Mouse (Mus musculus): ENCODE results near the gene Lrrc55. TPM values are rescaled to one million over a fixed set of nuclear protein-coding genes. Genes with fewer than 3 reads are reported as not detected.

The Lrrc55 gene
- polyA plus RNA-seq, 1 experiment from 2014 or later = 1.1 TPM

DNA sequence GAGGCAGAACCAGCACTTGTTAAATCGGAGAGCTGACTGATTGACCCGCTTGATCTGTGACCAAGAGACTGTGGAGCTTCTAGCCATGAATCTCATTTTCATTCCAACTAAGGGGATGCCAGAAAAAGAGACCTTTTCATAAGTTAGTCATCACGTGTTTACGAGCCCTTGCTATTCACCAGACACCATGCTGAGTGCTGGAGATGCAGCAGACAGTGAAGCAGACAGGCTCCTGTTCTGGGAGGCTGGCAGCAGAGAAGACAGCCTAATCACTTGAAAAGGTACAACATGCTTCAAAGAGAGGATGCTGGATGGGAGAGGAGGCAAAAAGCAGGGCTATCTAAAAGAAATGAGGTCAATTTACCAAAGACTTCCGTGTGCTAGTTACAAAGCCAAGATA lies 12.3 kb upstream of the Lrrc55 start:
- no peak overlapping the region for H3K27ac ChIP-seq
- H3K36me3 ChIP-seq = no peaks in the 10 kb centered on the region
- no peaks in the 10 kb centered on the region for H3K27me3 ChIP-seq
- no peak overlapping the region for H3K9ac ChIP-seq
- no peaks in the 10 kb centered on the region for H3K4me1 ChIP-seq
- H3K4me2 ChIP-seq (replicated peaks) = no peak overlapping the region
- no peaks in the 10 kb centered on the region for H3K9me3 ChIP-seq
- no peak for ATAC-seq (ENCODE audit: insufficient number of reproducible peaks, insufficient read depth, low FRiP score, low TSS enrichment)
- H3K4me3 ChIP-seq = no peak overlapping the region
- WGBS = 66% methylated on average over 5 of the region's 5 CpGs

DNA sequence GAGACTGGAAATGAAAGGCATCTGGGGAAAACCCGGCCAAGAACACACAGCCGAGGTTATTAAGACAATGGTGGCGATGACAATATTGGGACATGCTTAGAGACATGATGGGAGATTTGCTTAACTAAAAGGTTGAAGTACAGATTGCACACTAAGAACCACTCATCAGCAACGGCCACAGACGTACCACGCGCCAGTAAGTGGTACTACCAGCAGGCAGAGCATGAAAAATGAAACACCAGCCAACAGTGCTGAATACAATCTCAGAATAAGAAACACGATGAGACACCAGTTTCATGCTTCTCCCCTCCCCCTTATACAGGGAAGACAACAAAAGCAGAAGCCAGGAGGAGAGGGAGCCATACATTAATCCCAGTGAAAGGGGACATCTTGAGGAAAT lies 8.2 kb upstream of the Lrrc55 start:
- H3K4me3 ChIP-seq = no peak overlapping the region
- no peaks in the 10 kb centered on the region for H3K9me3 ChIP-seq
- no peak overlapping the region for H3K27ac ChIP-seq
- no peak overlapping the region for H3K9ac ChIP-seq
- no peaks in the 10 kb centered on the region for H3K27me3 ChIP-seq
- H3K4me1 ChIP-seq = no peaks in the 10 kb centered on the region
- no peak for ATAC-seq (ENCODE audit: insufficient number of reproducible peaks, insufficient read depth, low FRiP score, low TSS enrichment)
- H3K36me3 ChIP-seq = no peaks in the 10 kb centered on the region
- H3K4me2 ChIP-seq (replicated peaks) = no peak overlapping the region
- 90% methylated on average over 8 of the region's 8 CpGs for WGBS

DNA sequence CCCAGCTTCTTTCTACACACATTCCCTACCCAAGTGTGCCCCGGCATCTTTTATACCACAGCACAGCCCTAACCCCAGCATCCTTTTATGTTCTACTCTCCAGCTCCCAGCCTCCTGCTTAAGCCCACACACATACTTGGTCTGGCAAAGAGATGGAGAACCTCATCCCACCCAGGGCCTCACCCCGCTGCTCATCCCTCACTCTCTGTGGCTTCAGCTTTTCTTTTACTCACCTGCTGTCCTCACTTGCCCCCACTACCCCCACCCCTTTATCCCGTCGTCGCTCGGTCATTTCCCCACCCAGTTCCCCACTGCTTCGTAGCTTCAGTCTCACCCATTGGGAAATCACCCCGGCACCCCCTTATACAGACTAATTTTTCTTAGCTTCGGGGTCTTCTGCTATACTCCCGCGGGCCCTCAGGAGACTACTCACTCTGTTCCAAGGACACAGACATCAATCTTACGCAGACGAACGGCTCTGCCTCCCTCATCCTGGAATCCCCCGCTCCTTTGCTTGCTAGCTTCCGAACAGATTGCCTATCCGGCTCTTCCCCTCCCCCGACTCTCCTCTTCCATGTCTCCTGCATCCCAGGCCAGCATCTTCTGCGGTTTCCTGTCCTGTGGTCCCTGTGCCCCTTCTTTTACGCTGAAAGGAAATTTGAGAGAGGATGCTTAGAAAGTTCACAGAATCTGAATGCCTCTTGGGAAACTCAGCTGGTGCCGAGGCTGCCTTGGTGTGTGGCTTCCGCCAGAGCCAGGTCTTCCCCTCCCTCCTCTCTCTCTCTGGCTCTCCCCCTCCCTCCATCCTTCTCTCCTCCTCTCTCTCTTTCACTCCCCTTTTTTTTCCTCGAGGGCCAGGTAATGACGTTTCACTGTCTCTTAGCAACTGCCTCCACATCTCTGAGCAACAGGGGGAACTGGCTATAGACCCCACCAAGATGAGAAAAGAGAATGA lies 1.3 kb upstream of the Lrrc55 start:
- peak overlapping the region; percentile 36; the same call in 1 of the 2 replicates for H3K9ac ChIP-seq
- no peak overlapping the region for H3K27ac ChIP-seq
- no peaks in the 10 kb centered on the region for H3K36me3 ChIP-seq
- peak overlapping the region; percentile 56 for H3K4me2 ChIP-seq (replicated peaks)
- no peak; the same call in 1 of the 2 replicates for ATAC-seq (ENCODE audit: insufficient number of reproducible peaks, insufficient read depth, low FRiP score, low TSS enrichment)
- no peaks in the 10 kb centered on the region for H3K9me3 ChIP-seq
- 2% methylated on average over 24 of the region's 24 CpGs for WGBS
- peaks cover 4% of the 10 kb centered on the region; the same call in 1 of the 2 replicates for H3K27me3 ChIP-seq
- H3K4me3 ChIP-seq = peak overlapping the region; percentile 29
- peaks cover 11% of the 10 kb centered on the region for H3K4me1 ChIP-seq

DNA sequence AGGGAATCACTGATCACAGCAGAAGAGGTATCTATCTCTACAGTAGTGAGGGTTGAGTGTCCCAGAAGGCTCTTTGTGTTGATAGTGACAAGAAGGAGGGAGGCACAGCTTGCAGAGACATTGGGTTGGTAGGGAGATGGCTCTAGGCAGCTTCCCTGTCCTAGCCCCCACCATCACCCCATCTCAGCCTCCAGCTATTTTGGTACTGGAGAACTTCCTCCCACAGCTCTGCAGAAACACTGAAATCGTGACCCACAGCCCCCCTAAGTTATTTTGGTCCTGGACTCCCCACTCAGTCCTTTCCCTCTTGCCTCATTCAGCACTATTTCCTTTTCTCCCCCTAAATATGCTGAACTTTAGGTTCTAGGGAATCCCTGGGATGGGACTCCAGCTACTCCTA lies 2.4 kb downstream of the Lrrc55 start:
- Histone ChIP-seq H3K4me2 (replicated peaks) (no peak overlapping the region), H3K9me3 (no peaks in the 10 kb centered on the region), H3K4me1 (peaks cover 11% of the 10 kb centered on the region), H3K27ac (no peak overlapping the region), H3K9ac (no peak overlapping the region), H3K27me3 (peaks cover 4% of the 10 kb centered on the region; the same call in 1 of the 2 replicates), H3K4me3 (no peak overlapping the region), H3K36me3 (no peaks in the 10 kb centered on the region)
- WGBS = 55% methylated on average over 1 of the region's 1 CpGs
- no peak for ATAC-seq (ENCODE audit: insufficient number of reproducible peaks, insufficient read depth, low FRiP score, low TSS enrichment)

DNA sequence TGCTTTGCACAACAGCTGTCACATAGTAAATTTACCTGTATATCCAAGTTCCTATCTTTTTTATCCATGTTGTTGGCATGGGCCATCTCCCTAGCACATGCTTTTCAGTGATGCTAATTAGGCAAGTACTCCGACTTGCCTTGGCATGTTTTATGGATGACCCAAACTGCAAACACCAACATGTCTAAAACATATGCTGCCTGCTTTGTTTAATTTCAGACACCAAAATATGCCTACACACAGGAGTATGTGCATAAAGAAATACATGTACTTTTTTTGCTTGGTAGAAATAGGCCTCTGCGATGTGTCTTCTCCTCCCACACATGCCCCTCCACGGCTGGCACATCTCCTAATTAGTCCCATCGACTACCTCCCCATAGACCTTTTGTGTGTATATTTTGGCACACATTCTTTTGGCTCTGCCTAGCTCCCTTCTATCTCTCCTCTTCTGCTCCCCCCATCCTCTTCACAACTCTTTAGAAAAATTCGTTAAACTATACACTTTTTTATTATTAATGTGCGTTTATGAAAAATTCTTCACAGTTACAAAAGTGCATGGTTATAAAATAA lies 9.3 kb downstream of the Lrrc55 start:
- Histone ChIP-seq H3K4me3 (no peak overlapping the region), H3K9ac (no peak overlapping the region), H3K36me3 (no peaks in the 10 kb centered on the region), H3K27me3 (no peaks in the 10 kb centered on the region), H3K9me3 (no peaks in the 10 kb centered on the region), H3K4me2 (replicated peaks) (no peak overlapping the region), H3K27ac (no peak overlapping the region), H3K4me1 (no peaks in the 10 kb centered on the region)
- 87% methylated on average over 6 of the region's 6 CpGs for WGBS
- ATAC-seq (ENCODE audit: insufficient number of reproducible peaks, insufficient read depth, low FRiP score, low TSS enrichment) = no peak

DNA sequence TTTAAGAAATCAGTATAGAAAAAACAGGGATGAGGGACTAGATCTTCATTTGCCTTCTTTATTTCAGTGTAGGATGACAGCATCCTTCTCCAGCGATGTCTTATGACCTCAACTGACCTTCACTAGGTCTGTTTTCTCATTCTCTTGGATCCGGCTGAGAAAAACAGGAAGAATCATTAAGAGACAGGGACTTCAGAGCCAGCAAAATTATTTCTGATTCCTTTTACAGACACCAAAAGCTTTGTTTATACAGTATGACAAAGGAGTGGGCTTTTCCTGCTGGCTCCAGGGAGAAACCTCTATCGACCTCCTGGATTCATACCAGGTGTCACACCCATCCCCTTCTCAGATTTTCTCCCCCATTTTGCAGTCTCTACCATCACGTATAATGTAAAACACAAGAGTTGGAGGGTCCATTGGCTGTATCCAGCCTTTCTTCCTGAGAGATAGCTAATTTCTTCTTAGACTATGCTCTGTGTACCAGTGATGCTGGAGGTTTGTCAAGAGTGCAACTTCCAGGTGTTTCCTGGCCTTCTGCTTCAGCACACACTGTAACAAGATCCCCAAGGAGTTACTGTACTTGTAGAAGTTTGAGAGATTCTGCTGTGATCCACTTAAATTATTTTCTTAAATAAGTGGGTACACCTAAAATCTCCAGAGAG lies 18.7 kb downstream of the Lrrc55 start:
- Histone ChIP-seq H3K4me1 (0 out of 2 replicates have a peak, but pooled peaks cover 1% of the 10 kb centered on the region), H3K27ac (no peak overlapping the region), H3K9ac (no peak overlapping the region), H3K4me3 (no peak overlapping the region), H3K27me3 (no peaks in the 10 kb centered on the region), H3K9me3 (no peaks in the 10 kb centered on the region), H3K4me2 (replicated peaks) (no peak overlapping the region), H3K36me3 (no peaks in the 10 kb centered on the region)
- WGBS = 57% methylated on average over 4 of the region's 4 CpGs
- no peak for ATAC-seq (ENCODE audit: insufficient number of reproducible peaks, insufficient read depth, low FRiP score, low TSS enrichment)

DNA sequence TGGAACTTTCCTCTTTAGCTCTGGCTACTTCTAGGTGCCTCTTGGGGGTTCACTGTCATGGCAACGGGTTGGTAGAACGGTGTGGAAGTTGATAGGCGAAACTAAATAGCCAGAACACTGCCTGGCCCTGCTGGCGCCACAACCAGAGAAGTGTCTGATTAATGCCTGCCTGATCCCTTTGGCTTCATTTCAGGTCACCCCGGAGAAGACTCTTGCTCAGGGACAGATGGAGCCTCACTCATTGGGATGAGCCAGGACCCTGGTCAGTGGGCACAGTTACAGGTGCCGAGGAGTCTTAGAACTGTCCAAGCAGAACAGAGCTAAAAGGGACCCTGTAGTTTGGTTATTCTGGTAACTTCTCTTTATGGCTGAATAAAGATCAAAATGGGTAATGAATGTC lies 23.5 kb downstream of the Lrrc55 start:
- H3K4me2 ChIP-seq (replicated peaks) = no peak overlapping the region
- H3K4me1 ChIP-seq = peaks cover 10% of the 10 kb centered on the region; the same call in 1 of the 2 replicates
- H3K9me3 ChIP-seq = no peaks in the 10 kb centered on the region
- no peaks in the 10 kb centered on the region for H3K36me3 ChIP-seq
- no peak overlapping the region for H3K9ac ChIP-seq
- no peak overlapping the region for H3K4me3 ChIP-seq
- 61% methylated on average over 6 of the region's 6 CpGs for WGBS
- no peak for ATAC-seq (ENCODE audit: insufficient number of reproducible peaks, insufficient read depth, low FRiP score, low TSS enrichment)
- no peak overlapping the region for H3K27ac ChIP-seq
- H3K27me3 ChIP-seq = no peaks in the 10 kb centered on the region

DNA sequence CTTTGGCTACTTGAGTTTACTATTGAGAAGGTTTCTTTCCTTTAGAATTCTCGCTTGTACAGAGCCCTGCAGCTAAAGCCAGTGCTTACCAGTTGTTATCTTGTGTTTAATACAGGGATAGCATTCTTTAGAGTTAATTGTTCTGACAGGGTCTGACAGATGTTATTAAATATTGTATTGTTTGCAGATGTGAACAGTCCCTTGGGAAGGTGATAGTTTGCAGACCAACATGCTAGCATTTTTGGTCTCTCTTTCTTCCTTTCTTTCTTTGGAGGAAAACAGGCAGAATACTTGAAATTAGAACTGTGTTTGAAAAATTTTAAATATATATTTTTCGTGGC lies 24.3 kb downstream of the Lrrc55 start:
- Histone ChIP-seq H3K9me3 (no peaks in the 10 kb centered on the region), H3K27ac (no peak overlapping the region), H3K9ac (no peak overlapping the region), H3K4me3 (no peak overlapping the region), H3K4me1 (peaks cover 10% of the 10 kb centered on the region; the same call in 1 of the 2 replicates), H3K27me3 (no peaks in the 10 kb centered on the region), H3K36me3 (no peaks in the 10 kb centered on the region), H3K4me2 (replicated peaks) (no peak overlapping the region)
- WGBS = 31% methylated on average over 2 of the region's 2 CpGs
- no peak for ATAC-seq (ENCODE audit: insufficient number of reproducible peaks, insufficient read depth, low FRiP score, low TSS enrichment)

DNA sequence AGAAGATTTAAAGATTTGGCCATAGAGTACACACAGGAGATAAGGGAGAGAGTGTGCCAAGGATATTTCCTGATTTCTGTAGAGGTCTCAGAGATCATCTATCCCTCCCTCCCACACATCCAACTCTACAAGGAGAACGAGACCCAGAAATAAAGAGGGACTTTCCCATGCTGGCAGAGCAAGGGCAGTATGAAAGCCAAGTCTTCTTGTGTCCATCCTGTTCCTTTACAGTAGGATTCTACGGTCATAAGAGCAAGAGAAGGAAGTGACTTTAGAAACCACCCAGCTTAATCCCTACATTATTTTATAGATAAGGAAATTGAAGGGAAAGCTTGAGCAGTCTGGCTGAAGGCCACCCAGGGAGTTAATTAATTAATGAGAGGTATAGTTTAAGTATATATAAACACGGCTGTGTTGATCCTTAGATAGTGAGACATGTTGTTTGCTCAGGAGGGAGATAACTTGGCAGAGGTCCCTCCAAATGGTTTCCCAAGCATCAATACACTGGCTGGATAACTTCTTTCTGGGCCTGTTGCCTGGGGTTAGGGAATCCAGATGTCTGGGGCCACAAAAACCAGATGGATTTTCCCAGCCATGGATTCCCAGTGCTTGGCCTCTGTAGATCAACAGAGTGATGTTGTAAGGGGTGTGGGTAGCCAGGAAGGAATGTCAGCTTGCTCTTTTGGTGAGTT lies 24.8 kb downstream of the Lrrc55 start:
- Histone ChIP-seq H3K4me3 (no peak overlapping the region), H3K27ac (no peak overlapping the region), H3K9ac (no peak overlapping the region), H3K27me3 (no peaks in the 10 kb centered on the region), H3K4me1 (peaks cover 10% of the 10 kb centered on the region; the same call in 1 of the 2 replicates), H3K36me3 (no peaks in the 10 kb centered on the region), H3K4me2 (replicated peaks) (no peak overlapping the region), H3K9me3 (no peaks in the 10 kb centered on the region)
- ATAC-seq (ENCODE audit: insufficient number of reproducible peaks, insufficient read depth, low FRiP score, low TSS enrichment) = no peak
- 54% methylated on average over 3 of the region's 3 CpGs for WGBS

DNA sequence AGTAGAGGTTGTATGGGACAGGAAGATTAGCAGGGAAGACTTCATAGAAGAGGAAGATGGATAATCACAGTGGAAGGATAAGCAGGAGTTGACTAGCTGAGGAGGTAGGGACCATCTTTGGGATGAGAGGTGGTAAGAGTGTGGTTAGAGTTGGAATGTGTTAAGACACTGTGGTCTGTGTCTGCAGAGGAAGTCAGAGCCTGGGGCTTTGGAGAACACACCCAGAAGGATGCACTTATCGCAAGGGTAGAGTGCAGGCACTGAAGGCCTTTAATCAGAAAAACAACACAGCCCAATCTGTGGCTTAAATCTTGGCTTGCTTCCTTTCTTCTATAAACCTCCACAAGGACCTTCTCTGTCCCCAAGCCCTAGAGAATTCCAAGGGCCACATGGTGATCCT lies 28.7 kb downstream of the Lrrc55 start:
- peaks cover 9% of the 10 kb centered on the region; the same call in 1 of the 2 replicates for H3K4me1 ChIP-seq
- 84% methylated on average over 1 of the region's 1 CpGs for WGBS
- no peaks in the 10 kb centered on the region for H3K27me3 ChIP-seq
- no peak for ATAC-seq (ENCODE audit: insufficient number of reproducible peaks, insufficient read depth, low FRiP score, low TSS enrichment)
- H3K9ac ChIP-seq = no peak overlapping the region
- H3K36me3 ChIP-seq = no peaks in the 10 kb centered on the region
- H3K4me3 ChIP-seq = no peak overlapping the region
- H3K27ac ChIP-seq = no peak overlapping the region
- no peak overlapping the region for H3K4me2 ChIP-seq (replicated peaks)
- H3K9me3 ChIP-seq = no peaks in the 10 kb centered on the region

DNA sequence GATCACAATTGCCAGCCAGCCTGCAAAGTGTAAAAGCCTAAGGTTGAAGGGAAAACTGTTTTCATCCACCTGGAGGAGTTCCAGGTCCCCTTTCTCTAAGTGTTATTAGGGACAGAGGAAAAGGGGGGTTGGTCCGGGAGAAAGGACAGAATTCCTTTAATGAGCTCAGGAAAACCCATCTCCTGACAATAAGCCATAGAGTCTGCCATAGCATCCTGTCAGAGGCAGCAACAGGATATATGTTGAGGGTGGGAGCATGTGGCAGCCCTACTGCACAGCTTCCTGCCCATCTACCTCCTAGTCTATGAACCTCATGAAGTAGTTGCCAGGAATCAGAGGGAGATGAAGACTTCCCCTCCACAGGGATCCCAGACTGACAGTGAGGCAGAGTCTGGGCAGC lies 29.4 kb downstream of the Lrrc55 start:
- Histone ChIP-seq H3K9me3 (no peaks in the 10 kb centered on the region), H3K4me3 (no peak overlapping the region), H3K4me2 (replicated peaks) (no peak overlapping the region), H3K27ac (no peak overlapping the region), H3K4me1 (peaks cover 2% of the 10 kb centered on the region; the same call in 1 of the 2 replicates), H3K9ac (no peak overlapping the region), H3K27me3 (no peaks in the 10 kb centered on the region), H3K36me3 (no peaks in the 10 kb centered on the region)
- 66% methylated on average over 1 of the region's 1 CpGs for WGBS
- ATAC-seq (ENCODE audit: insufficient number of reproducible peaks, insufficient read depth, low FRiP score, low TSS enrichment) = no peak

Measured in embryonic facial prominence, embryonic 12.5 days (tissue).